Mouse (Mus musculus): ENCODE measurements around the gene Nat10. TPM values are rescaled to one million over a fixed set of nuclear protein-coding genes. Genes with fewer than 3 reads are reported as not detected.
A peak's percentile ranks its signal among the peaks of the same experiment; 100 is the strongest.

The Nat10 gene
- polyA plus RNA-seq, 1 experiment from 2014 or later, result 20.8 TPM

DNA sequence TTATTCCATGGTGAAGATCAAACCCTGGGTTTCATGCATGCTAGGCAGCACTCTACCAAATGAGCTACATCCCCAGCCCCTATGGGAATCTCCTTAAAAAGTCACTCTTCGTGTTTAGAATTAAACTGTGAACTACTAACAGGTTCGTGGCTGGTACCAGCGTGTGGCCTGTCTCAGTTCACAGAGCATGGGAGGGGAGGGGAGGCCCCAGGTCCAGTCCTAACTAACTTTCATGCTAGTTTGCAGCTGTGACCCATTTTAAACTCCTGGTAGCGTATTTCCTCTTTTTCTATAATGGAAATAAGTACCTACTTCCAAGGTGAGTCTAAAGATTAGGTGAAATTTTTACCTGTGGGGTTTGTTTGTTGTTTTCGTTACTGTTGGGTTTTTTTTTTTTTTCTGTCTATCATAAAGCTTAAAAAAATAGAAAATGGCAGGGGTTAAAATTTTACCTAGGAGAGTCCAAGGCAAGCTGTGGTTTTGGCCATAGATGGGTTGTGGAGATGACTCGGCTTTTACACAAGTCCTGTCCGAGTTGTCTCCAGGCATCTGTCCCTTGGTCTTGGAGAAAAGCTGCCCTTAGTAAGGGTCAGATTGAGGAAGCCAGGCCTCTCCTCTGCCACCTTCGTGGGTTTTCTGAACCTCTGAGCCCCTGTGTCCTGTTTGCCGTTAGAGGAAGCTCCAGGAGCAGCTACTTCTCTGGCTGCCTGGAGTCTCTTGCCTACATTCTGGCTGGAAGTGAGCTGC is 80.5 kb downstream of the Nat10 start:
- H3K4me1 ChIP-seq (ENCODE audit: control insufficient read depth, insufficient read depth, low read length), result no peaks in the 10 kb centered on the region; the same call in none of the 2 replicates
- H3K4me2 ChIP-seq (ENCODE audit: low read depth, low read length), result no peak overlapping the region
- no peak overlapping the region for H3K4me3 ChIP-seq (ENCODE audit: low read depth, low read length)
- H3K9me3 ChIP-seq (replicated peaks; ENCODE audit: control insufficient read depth, low read length), result no peaks in the 10 kb centered on the region
- no peak overlapping the region for H3K27ac ChIP-seq (replicated peaks; ENCODE audit: low read depth, low read length)
- H3K27me3 ChIP-seq (ENCODE audit: control insufficient read depth, insufficient read depth, low read length), result no peaks in the 10 kb centered on the region
- WGBS, result 67% methylated on average over 9 of the region's 9 CpGs
- DNase-seq (ENCODE audit: low spot score) (no peak), ATAC-seq (replicated peaks; ENCODE audit: insufficient number of reproducible peaks, low FRiP score, low TSS enrichment, low read depth) (no peak)
- H3K36me3 ChIP-seq (replicated peaks; ENCODE audit: control insufficient read depth, insufficient read depth, low read depth, low read length), result no peaks in the 10 kb centered on the region
- no peak overlapping the region for H3K9ac ChIP-seq (replicated peaks; ENCODE audit: low read length)

GRCm38 (mm10) chr2:103678433-103678832 is 82.6 kb downstream of the Nat10 start:
- WGBS, result 84% methylated on average over 6 of the region's 6 CpGs
- ATAC-seq (replicated peaks; ENCODE audit: insufficient number of reproducible peaks, low FRiP score, low TSS enrichment, low read depth), result no peak

GRCm38 (mm10) chr2:103677614-103678369 is 83.3 kb downstream of the Nat10 start:
- Histone ChIP-seq H3K4me1 (ENCODE audit: control insufficient read depth, insufficient read depth, low read length) (no peaks in the 10 kb centered on the region; the same call in none of the 2 replicates), H3K27ac (replicated peaks; ENCODE audit: low read depth, low read length) (no peak overlapping the region), H3K9me3 (replicated peaks; ENCODE audit: control insufficient read depth, low read length) (no peaks in the 10 kb centered on the region), H3K9ac (replicated peaks; ENCODE audit: low read length) (no peak overlapping the region), H3K27me3 (ENCODE audit: control insufficient read depth, insufficient read depth, low read length) (no peaks in the 10 kb centered on the region), H3K4me2 (ENCODE audit: low read depth, low read length) (no peak overlapping the region), H3K4me3 (ENCODE audit: low read depth, low read length) (no peak overlapping the region), H3K36me3 (replicated peaks; ENCODE audit: control insufficient read depth, insufficient read depth, low read depth, low read length) (no peaks in the 10 kb centered on the region)
- 65% methylated on average over 7 of the region's 7 CpGs for WGBS
- DNase-seq (ENCODE audit: low spot score) (no peak), ATAC-seq (replicated peaks; ENCODE audit: insufficient number of reproducible peaks, low FRiP score, low TSS enrichment, low read depth) (no peak)

More at GRCm38 (mm10) chr2:103678433-103678832, 82.6 kb downstream of the Nat10 start:
- DNase-seq (ENCODE audit: low spot score), result no peak
- Histone ChIP-seq H3K27me3 (ENCODE audit: control insufficient read depth, insufficient read depth, low read length) (no peaks in the 10 kb centered on the region), H3K36me3 (replicated peaks; ENCODE audit: control insufficient read depth, insufficient read depth, low read depth, low read length) (no peaks in the 10 kb centered on the region), H3K9me3 (replicated peaks; ENCODE audit: control insufficient read depth, low read length) (no peaks in the 10 kb centered on the region), H3K9ac (replicated peaks; ENCODE audit: low read length) (no peak overlapping the region), H3K4me2 (ENCODE audit: low read depth, low read length) (no peak overlapping the region), H3K4me3 (ENCODE audit: low read depth, low read length) (no peak overlapping the region), H3K4me1 (ENCODE audit: control insufficient read depth, insufficient read depth, low read length) (no peaks in the 10 kb centered on the region; the same call in none of the 2 replicates), H3K27ac (replicated peaks; ENCODE audit: low read depth, low read length) (no peak overlapping the region)

- H3K9me3 ChIP-seq (replicated peaks; ENCODE audit: control insufficient read depth, low read length), result no peaks in the 10 kb centered on the region
- no peak overlapping the region for H3K4me3 ChIP-seq (ENCODE audit: low read depth, low read length)
- no peaks in the 10 kb centered on the region for H3K27me3 ChIP-seq (ENCODE audit: control insufficient read depth, insufficient read depth, low read length)
- H3K4me2 ChIP-seq (ENCODE audit: low read depth, low read length), result no peak overlapping the region
- ATAC-seq (replicated peaks; ENCODE audit: insufficient number of reproducible peaks, low FRiP score, low TSS enrichment, low read depth) (0 out of 2 replicates have a peak, but pooled peaks have one; percentile 20), DNase-seq (ENCODE audit: low spot score) (peak; percentile 83)
- H3K9ac ChIP-seq (replicated peaks; ENCODE audit: low read length), result no peak overlapping the region
- WGBS, result 25% methylated on average over 2 of the region's 2 CpGs
- H3K27ac ChIP-seq (replicated peaks; ENCODE audit: low read depth, low read length), result no peak overlapping the region
- no peaks in the 10 kb centered on the region for H3K36me3 ChIP-seq (replicated peaks; ENCODE audit: control insufficient read depth, insufficient read depth, low read depth, low read length)
- H3K4me1 ChIP-seq (ENCODE audit: control insufficient read depth, insufficient read depth, low read length), result no peaks in the 10 kb centered on the region; the same call in none of the 2 replicates
Observed at GRCm38 (mm10) chr2:103676808-103677207, 84.3 kb downstream of the Nat10 start.

- no peak overlapping the region for H3K4me2 ChIP-seq (ENCODE audit: low read depth, low read length)
- no peak overlapping the region for H3K4me3 ChIP-seq (ENCODE audit: low read depth, low read length)
- no peak overlapping the region for H3K27ac ChIP-seq (replicated peaks; ENCODE audit: low read depth, low read length)
- no peaks in the 10 kb centered on the region for H3K27me3 ChIP-seq (ENCODE audit: control insufficient read depth, insufficient read depth, low read length)
- 86% methylated on average over 5 of the region's 5 CpGs for WGBS
- H3K4me1 ChIP-seq (ENCODE audit: control insufficient read depth, insufficient read depth, low read length), result no peaks in the 10 kb centered on the region; the same call in none of the 2 replicates
- DNase-seq (ENCODE audit: low spot score) (no peak), ATAC-seq (replicated peaks; ENCODE audit: insufficient number of reproducible peaks, low FRiP score, low TSS enrichment, low read depth) (no peak)
- H3K9me3 ChIP-seq (replicated peaks; ENCODE audit: control insufficient read depth, low read length), result no peaks in the 10 kb centered on the region
- no peak overlapping the region for H3K9ac ChIP-seq (replicated peaks; ENCODE audit: low read length)
- no peaks in the 10 kb centered on the region for H3K36me3 ChIP-seq (replicated peaks; ENCODE audit: control insufficient read depth, insufficient read depth, low read depth, low read length)
Observed at GRCm38 (mm10) chr2:103675391-103675790, 85.7 kb downstream of the Nat10 start.

DNA sequence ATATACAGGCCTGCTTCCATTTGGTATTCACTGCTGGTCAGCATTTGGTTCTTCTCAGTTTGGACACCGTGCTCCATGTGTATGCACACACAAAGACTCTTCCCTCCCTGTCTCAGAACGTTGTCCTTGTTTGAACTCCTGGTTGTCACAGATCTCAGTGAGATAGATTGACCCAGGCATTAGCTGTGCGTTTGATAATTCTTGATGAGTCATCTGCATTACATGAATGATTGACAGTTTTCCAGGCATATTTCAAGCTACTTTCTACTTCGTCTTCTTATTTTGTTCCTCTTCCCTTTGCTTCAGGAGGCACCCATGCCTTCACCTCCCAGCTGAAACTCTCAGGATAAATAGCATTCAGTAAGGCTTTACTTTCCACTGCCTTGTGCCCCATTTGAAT is 87.5 kb downstream of the Nat10 start:
- Histone ChIP-seq H3K9ac (replicated peaks; ENCODE audit: low read length) (no peak overlapping the region), H3K4me1 (ENCODE audit: control insufficient read depth, insufficient read depth, low read length) (no peaks in the 10 kb centered on the region; the same call in none of the 2 replicates), H3K36me3 (replicated peaks; ENCODE audit: control insufficient read depth, insufficient read depth, low read depth, low read length) (no peaks in the 10 kb centered on the region), H3K4me3 (ENCODE audit: low read depth, low read length) (no peak overlapping the region), H3K9me3 (replicated peaks; ENCODE audit: control insufficient read depth, low read length) (no peaks in the 10 kb centered on the region), H3K27me3 (ENCODE audit: control insufficient read depth, insufficient read depth, low read length) (no peaks in the 10 kb centered on the region), H3K27ac (replicated peaks; ENCODE audit: low read depth, low read length) (no peak overlapping the region), H3K4me2 (ENCODE audit: low read depth, low read length) (no peak overlapping the region)
- ATAC-seq (replicated peaks; ENCODE audit: insufficient number of reproducible peaks, low FRiP score, low TSS enrichment, low read depth), result no peak
- no peak for DNase-seq (ENCODE audit: low spot score)
- WGBS, result 86% methylated on average over 4 of the region's 4 CpGs

- no peak overlapping the region for H3K9ac ChIP-seq (replicated peaks; ENCODE audit: low read length)
- no peaks in the 10 kb centered on the region for H3K36me3 ChIP-seq (replicated peaks; ENCODE audit: control insufficient read depth, insufficient read depth, low read depth, low read length)
- WGBS, result 73% methylated on average over 7 of the region's 7 CpGs
- no peak overlapping the region for H3K4me3 ChIP-seq (ENCODE audit: low read depth, low read length)
- ATAC-seq (replicated peaks; ENCODE audit: insufficient number of reproducible peaks, low FRiP score, low TSS enrichment, low read depth) (no peak), DNase-seq (ENCODE audit: low spot score) (no peak)
- H3K4me1 ChIP-seq (ENCODE audit: control insufficient read depth, insufficient read depth, low read length), result no peaks in the 10 kb centered on the region; the same call in none of the 2 replicates
- H3K9me3 ChIP-seq (replicated peaks; ENCODE audit: control insufficient read depth, low read length), result no peaks in the 10 kb centered on the region
- H3K4me2 ChIP-seq (ENCODE audit: low read depth, low read length), result no peak overlapping the region
- H3K27me3 ChIP-seq (ENCODE audit: control insufficient read depth, insufficient read depth, low read length), result no peaks in the 10 kb centered on the region
- no peak overlapping the region for H3K27ac ChIP-seq (replicated peaks; ENCODE audit: low read depth, low read length)
Observed at GRCm38 (mm10) chr2:103672573-103673119, 88.4 kb downstream of the Nat10 start.

Measured in embryonic facial prominence, embryonic 11.5 days (tissue).